Mouse (Mus musculus): ENCODE measurements around the gene Rbm4.
"Not testable (repeated sequence)": the region's sequence is repeated elsewhere in the genome, so short reads cannot be mapped to it uniquely, and the experiment has no call there.

Gene Rbm4

GRCm38 (mm10) chr19:4793831-4794422 is at the start of gene Rbm4:
Gene Rbm4 (minus strand): TSS chr19:4793901.
- DNase-seq (ENCODE audit: low read depth, low spot score): peak; percentile 99

- DNase-seq (ENCODE audit: low read depth, low spot score): no peak
Measured at GRCm38 (mm10) chr19:4842611-4843010, 48.9 kb upstream of the Rbm4 start.

DNA sequence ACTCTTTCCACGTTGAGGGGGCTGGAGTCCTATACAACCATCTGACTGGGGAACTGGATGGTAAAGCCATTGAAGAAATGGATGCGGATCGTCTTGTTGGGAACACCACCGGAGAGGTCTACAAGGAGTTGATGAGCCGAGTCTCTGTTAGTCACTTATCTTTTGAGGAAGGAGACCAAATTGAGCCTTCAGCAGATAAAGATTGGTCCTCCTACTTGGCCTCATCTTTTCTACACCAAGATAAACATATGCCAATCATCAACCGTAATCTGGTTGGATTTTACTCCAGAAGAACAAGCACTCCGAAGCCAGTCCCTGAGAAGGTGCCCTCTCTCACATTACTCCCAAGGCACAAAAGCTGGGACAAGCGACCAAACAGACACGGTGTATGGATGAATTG is 47.1 kb upstream of the Rbm4 start:
- no peak for DNase-seq (ENCODE audit: low read depth, low spot score)

- peak; percentile 99 for DNase-seq (ENCODE audit: low read depth, low spot score)
Measured at GRCm38 (mm10) chr19:4839149-4839548, 45.4 kb upstream of the Rbm4 start, which contains the start of the genes Ccs and Ccdc87. Gene Ccs (minus strand): TSS chr19:4839332. Gene Ccdc87 (plus strand): TSS chr19:4839366.

DNA sequence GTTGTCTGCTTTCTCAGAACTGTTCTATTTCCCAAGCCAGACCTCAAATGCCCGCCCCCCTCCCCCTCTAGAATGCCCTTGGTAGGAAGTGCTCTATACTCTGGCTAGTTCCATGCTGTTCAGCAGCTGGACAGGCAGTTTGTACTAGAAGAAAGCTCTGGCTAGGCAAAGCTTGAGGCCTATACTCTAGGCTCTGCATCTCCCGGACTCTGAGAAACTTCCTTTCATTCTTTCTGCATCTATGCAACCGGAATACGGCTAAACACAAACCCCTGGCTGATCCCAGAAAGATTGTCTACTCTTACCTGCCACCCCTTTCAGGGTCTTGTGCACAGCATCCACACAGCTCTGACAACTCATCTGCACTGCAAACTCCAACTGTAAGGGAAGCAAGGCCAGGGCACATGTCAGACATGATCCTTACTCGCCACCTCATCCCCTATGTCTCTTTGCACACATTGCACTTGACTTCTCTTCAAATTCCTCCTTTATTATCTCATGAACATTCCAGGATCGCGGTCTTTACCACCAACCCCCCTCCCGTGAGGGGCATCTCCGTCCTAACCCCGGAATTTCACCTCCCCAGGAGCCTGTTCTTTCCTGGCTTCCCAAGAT is 44.9 kb upstream of the Rbm4 start:
- peak; percentile 19 for DNase-seq (ENCODE audit: low read depth, low spot score)

DNA sequence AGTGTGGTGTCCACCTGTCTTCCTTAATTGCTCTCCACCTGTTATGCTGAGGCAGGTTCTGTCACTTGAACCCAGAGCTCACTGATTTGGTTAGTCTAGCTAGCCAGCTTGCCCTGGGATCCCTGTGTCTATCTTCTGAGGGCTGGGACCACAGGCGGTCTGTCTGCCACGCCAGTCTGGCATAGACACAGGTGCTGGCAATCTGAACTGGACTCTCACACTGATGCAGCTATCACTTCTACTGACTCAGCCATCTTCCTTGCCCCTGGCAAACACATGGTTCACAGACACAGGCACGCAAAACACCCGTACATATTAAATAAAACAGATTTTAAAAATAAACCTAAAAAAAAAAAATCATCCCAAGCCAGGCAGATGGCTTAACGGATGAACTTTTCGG is 43.3 kb upstream of the Rbm4 start:
- DNase-seq (ENCODE audit: low read depth, low spot score): no peak

GRCm38 (mm10) chr19:4836096-4836495 is 42.4 kb upstream of the Rbm4 start:
- DNase-seq (ENCODE audit: low read depth, low spot score): peak; percentile 48

- DNase-seq (ENCODE audit: low read depth, low spot score): no peak
Measured at GRCm38 (mm10) chr19:4833977-4834376, 40.3 kb upstream of the Rbm4 start.

DNA sequence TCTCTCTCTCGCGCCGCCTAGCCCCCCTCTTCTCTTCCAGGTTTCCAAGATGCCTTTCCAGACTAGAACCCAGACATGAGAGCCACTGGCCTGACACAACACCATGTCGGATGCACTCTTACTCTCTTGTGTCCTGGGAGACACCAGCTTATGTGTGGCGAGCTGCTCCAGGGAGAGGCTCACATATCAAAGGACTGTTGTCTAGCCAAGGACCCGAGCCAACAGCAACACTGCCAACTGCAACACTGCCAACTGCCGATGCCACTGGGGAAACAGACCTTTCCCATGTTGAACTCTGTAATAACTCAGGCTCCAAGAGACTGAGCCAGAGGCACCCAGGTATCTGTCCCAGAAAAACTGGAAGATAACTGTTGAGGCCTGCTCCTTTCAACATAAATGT is 35.5 kb upstream of the Rbm4 start:
- DNase-seq (ENCODE audit: low read depth, low spot score): no peak

DNA sequence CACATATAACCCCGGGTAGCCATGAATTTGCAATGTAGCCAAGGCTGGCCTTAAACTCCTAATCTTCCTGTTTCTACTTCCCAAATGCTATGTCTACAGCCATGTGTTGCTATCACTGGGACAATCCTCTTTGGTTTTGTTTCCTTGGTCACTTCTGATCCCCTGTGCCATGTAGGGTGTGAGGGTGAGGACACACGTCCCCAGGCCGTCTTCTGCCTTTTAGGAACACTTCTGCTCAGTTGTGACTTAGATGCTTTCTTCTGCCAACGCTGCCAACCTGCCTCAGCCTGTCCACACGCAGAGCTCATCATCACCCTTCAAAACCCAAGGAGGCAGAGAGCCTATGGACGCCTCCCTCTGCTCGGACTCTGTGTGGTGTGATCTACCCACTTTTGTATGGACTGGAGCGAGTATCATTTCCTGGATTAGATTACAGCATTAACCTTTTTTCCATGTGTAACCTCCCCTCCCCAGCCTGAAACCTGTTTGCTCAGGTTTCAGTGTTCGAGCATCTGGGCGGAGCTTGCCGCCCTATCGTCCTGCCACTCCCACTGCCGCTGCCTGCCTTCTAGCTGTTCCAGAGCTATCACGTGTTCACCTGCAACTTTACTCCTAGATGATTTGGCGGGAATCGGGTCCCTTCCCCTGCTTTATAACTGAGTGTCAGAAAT is 34.9 kb upstream of the Rbm4 start:
- DNase-seq (ENCODE audit: low read depth, low spot score): peak; percentile 92

- no peak for DNase-seq (ENCODE audit: low read depth, low spot score)
Measured at GRCm38 (mm10) chr19:4820678-4821303, 27.1 kb upstream of the Rbm4 start.

GRCm38 (mm10) chr19:4817182-4817835 is 23.6 kb upstream of the Rbm4 start:
- DNase-seq (ENCODE audit: low read depth, low spot score): peak; percentile 81

GRCm38 (mm10) chr19:4813015-4813414 is 19.3 kb upstream of the Rbm4 start:
- DNase-seq (ENCODE audit: low read depth, low spot score): peak; percentile 90

DNA sequence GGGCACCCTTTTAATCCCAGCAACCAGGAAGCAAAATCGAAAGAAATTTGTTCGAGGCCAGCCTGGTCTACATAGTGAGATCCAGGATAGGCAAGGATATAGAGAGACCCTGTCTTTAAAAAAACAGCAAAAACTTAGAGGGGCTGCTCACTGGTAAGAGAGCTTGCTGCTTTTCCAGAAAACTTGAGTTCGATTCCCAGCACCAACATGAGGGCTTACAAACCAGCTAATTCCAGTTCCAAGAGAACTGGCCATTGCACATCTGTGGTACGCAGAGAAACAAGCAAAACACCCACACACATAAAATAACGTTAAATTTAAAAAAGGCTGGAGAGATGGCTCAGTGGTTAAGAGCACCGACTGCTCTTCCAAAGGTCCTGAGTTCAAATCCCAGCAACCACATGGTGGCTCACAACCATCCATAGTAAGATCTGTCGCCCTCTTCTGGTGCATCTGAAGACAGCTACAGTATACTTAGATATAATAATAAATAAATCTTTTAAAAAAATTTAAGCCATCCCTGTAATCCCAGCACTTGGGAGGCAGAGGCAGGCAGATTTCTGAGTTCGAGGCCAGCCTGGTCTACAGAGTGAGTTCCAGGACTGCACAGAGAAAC is 18.7 kb upstream of the Rbm4 start:
- not testable (repeated sequence) for DNase-seq (ENCODE audit: low read depth, low spot score)

- no peak for DNase-seq (ENCODE audit: low read depth, low spot score)
Measured at GRCm38 (mm10) chr19:4811909-4812242, 18.2 kb upstream of the Rbm4 start.

GRCm38 (mm10) chr19:4811063-4811908 is 17.6 kb upstream of the Rbm4 start, which contains the start of the genes Gm21992 and Rbm14:
Gene Gm21992 (minus strand): TSS chr19:4811612.
Gene Rbm14 (minus strand): TSS chr19:4811634.
- peak; percentile 100 for DNase-seq (ENCODE audit: low read depth, low spot score)

DNA sequence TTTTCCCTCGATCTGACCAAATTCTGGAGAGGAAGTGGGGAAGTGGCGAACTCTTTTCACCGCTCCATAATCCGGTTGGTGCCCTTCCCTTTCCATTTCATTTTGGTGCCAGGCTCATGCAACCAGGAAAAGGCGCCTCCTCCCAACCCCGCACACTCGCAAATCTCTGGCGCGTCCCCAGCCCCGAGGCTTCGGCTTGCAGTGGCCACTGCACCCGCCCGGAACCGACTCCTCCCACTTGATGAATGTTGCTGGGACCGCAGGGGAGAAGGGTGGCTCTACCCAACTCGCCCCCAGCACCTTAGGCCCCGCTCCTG is 17.0 kb upstream of the Rbm4 start:
- no peak for DNase-seq (ENCODE audit: low read depth, low spot score)

GRCm38 (mm10) chr19:4810309-4810708 is 16.6 kb upstream of the Rbm4 start:
- peak; percentile 97 for DNase-seq (ENCODE audit: low read depth, low spot score)

DNA sequence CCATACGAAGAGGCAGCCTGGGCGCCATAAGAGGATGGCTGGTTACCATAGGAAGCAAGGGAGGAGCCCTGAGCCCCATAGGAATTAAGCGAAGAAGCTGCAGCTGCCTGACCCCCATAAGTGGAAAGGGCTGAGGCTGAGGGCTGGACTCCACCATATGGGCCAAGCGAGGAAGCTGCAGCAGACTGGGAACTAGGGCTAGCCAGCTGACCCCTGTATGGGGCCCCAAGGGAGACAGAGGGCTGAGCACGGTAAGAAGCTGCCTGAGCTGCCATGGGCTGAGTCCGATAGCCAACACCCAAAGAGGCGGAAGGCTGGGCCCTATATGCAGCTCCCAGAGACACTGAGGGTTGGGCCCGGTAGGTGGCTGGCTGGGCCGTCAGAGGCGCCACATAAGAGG is 9.6 kb upstream of the Rbm4 start:
- peak; percentile 71 for DNase-seq (ENCODE audit: low read depth, low spot score)

GRCm38 (mm10) chr19:4802691-4803091 is 9.0 kb upstream of the Rbm4 start:
- DNase-seq (ENCODE audit: low read depth, low spot score): no peak

- peak; percentile 57 for DNase-seq (ENCODE audit: low read depth, low spot score)
Measured at GRCm38 (mm10) chr19:4799083-4799482, 5.4 kb upstream of the Rbm4 start.
